Mouse (Mus musculus) ES-Bruce4 (cell line): ENCODE data around the gene Cntnap2.
"Not testable (repeated sequence)": the region's sequence is repeated elsewhere in the genome, so short reads cannot be mapped to it uniquely, and the experiment has no call there.

Experiments used
- EP300 ChIP-seq: IDR thresholded peaks from 2 replicates; pipeline ENCODE4 v1.6.1; 2011; ENCODE audit warnings: low read depth, low read length; ENCODE audit not compliant: insufficient read depth
- POLR2A ChIP-seq: IDR thresholded peaks from one replicate; pipeline ENCODE4 v1.8.1; 2011; ENCODE audit warnings: low read length; ENCODE audit not compliant: insufficient read depth

- not testable (repeated sequence) for TF ChIP-seq EP300, POLR2A
Measured at GRCm38 (mm10) chr6:47153018-47153417, 2093.9 kb downstream of the Cntnap2 start.
